Mouse (Mus musculus) adrenal gland, postnatal 14 days (tissue): ENCODE measurements around the gene Rab11a. TPM values are rescaled to one million over a fixed set of nuclear protein-coding genes. Genes with fewer than 3 reads are reported as not detected.

Experiments used
- DNase-seq: peaks from one replicate; pipeline ENCODE4 v3.0.0; 2021; ENCODE audit warnings: mixed read lengths
- long read RNA-seq, 2 experiments: library from polyadenylated mRNA; stranded (forward); transcript quantifications; one replicate each; pipeline ENCODE4 v2.0.0; 2021
- total RNA-seq: library from RNA; stranded (reverse); gene quantifications from 2 replicates; pipeline ENCODE4 v1.2.3, GENCODE M21; 2021

Rab11a gene
- total RNA-seq, result 226 and 237 TPM in 2 replicates
- long read RNA-seq, experiment 1, transcript Rab11a-208 (5 exons, 2,336 nt), result major isoform, 113 of 134 reads
- long read RNA-seq, experiment 1, partial matches to known transcripts, result 10 of 134 reads
- long read RNA-seq, experiment 1, other reads (novel, unspliced or antisense), result 8 of 134 reads
- long read RNA-seq, experiment 2, transcript Rab11a-208 (5 exons, 2,336 nt), result major isoform, 106 of 120 reads
- long read RNA-seq, experiment 2, partial matches to known transcripts, result 9 of 120 reads
- long read RNA-seq, experiment 2, other reads (novel, unspliced or antisense), result 1 of 120 reads

DNA sequence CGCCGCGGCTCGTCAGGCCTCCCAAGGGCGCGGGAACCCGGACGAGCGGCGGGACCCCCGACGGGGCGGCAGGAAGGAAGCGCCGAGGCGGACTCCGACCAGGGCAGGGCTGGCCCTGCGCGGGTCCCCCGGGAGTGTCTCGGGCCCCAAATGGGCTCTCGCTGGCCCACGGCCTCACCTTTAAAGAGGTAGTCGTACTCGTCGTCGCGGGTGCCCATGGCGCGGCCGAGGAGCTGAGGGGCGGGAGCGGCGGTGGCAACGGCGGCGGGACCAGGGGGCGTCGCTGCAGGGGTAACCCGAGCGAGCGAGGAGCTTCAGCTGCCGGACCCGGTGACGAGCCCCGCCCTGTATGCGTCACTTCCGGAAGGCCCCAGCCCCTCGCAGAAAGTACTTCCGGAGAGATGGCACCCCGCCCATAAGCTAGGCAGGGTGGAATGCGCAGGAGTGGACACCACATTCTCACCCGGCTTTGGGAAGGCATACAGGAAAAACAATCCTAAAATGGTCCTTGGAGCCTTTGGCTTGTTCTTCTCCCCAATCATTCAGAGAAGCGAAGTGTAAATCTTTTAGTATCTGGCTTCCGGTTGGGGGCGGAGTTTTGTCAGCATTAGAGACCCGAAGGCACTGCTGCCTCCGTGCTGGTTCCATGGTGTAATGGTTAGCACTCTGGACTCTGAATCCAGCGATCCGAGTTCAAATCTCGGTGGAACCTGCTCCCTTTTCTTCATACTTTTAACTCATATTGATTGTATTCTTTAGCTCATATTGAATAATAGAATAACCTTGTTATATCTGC, at the start of gene Rab11a:
Gene Rab11a, minus strand, starts transcription at position 353 of the 796 bp plus-strand sequence.
- DNase-seq, result peak; percentile 98

- DNase-seq, result no peak
Observed at GRCm38 (mm10) chr9:64786216-64786905, 48.8 kb upstream of the Rab11a start.

GRCm38 (mm10) chr9:64784841-64785240, 47.3 kb upstream of the Rab11a start:
- DNase-seq, result peak; percentile 88

GRCm38 (mm10) chr9:64783511-64783910, 46.0 kb upstream of the Rab11a start:
- DNase-seq, result no peak

DNA sequence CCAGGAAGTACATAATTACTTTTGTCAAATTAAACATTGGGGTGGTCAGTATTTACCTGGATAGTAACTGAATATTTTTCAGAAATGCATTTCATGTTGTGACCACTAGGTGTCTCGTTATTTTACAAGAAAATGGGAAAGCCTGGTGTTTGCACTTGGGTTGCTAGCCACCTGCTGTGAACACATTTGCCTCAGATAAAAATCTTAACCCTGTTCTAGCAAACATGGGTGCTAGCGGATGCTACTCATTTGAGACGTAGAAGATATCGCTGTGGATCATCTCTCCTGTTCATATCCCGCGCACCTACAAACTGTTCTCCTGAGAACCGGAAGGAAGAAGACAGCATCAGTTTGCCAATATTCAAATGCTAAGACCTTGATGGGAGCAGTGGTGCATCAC, 42.1 kb upstream of the Rab11a start:
- DNase-seq, result no peak

- DNase-seq, result no peak
Observed at GRCm38 (mm10) chr9:64778151-64778550, 40.6 kb upstream of the Rab11a start.

DNA sequence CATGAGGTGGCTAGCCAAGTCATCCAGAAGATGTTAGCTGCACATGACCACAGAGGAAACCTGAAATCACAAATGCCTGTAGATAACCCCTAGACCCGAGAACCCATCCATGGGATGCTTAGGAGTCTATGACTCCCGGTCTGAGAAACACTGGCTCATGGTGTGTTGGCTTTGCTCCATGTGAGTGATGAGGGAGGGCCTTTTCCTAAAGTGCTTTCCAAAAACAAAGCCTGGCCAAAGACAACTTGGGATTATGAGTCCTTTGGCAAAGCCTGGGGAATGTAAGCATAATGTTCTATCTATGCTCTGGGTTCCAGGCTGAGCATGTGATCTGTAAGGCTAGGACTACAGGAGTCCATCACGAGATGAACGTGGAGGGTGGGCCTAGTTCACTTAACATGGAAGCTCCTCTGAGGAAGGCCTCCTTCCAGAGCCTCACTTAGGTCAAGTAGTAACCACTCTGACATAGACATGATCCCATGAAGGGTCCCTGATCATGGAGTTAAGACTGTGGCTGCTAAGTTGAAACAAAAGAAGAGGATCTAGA, 40.0 kb upstream of the Rab11a start:
- DNase-seq, result no peak

DNA sequence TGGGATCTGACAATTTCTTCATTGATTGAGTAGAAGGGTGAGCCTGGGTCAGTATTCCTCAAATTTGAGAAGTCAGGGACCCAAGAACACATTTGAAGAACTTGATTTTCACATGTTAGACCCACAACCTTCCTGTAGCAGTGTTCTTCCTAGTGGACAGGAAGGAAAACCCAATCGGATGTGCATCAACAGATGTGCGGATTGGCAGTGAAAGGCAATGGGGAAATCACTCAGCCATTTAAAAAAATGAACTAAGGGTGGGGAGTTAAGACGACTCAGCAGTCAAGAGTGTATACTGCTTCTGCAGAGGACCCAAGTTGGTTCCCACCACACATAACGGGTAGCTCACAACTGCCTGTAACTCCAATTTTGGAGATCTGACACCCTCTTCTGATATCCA, 37.9 kb upstream of the Rab11a start:
- no peak for DNase-seq

DNA sequence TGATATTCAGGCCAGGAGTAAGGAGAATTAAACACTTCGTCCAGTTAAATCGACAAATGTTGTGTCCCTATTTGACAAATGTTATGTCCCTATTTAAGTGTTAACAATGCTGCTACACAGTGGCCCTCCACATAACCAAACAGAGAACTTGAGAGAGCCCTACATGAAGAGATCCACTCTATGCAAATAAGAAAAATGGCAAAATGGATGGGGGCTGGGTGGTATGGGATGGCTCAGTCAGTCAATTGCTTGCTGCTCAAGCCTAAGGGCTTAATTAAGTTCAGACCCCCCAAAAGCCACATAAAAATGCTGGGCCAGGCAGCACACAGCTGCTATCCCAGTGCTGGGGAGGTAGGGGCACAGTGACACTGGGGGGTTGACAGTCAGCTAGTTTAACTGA, 37.3 kb upstream of the Rab11a start:
- no peak for DNase-seq

DNA sequence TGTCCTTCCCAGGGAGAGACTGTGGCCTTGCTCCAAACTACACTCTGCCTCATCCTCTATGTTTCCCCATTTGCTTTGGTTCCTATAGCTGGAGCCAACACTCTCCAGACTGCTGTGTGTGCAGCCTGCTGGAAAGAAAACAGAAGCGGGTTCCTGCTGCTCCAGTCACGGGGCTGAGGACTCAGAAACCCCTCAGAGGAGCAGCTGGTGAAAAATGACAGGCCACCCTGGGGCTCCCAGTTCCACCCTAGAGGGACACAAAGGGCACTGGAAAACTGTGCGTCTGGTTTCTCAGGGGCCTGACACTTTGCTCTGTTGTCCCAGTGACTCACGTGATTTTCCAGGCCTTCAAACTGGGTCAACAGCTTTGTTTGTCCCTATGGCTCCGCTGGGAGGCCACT, 36.9 kb upstream of the Rab11a start:
- DNase-seq, result peak; percentile 40

GRCm38 (mm10) chr9:64773936-64774335, 36.4 kb upstream of the Rab11a start:
- DNase-seq, result no peak

GRCm38 (mm10) chr9:64773254-64773653, 35.7 kb upstream of the Rab11a start:
- no peak for DNase-seq

DNA sequence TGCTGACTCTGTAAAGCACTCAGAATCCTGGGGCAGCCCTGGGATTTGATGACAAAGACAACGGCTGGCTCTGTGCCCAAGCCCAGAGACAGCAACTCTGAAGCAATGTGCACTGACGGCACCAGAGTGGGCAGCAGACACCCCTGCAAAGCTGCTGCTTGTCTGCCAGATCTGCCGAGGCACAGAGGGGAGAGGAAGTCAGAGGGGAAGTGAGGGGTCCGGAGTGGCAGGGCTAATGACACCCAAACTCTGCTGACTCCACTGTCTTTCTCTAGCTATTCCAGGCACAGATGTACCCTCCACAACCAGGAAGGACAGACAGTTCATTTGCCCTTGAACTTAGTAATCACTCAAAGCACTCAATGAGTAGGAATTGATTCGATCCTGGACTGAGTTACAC, 33.7 kb upstream of the Rab11a start:
- peak; percentile 82 for DNase-seq

DNA sequence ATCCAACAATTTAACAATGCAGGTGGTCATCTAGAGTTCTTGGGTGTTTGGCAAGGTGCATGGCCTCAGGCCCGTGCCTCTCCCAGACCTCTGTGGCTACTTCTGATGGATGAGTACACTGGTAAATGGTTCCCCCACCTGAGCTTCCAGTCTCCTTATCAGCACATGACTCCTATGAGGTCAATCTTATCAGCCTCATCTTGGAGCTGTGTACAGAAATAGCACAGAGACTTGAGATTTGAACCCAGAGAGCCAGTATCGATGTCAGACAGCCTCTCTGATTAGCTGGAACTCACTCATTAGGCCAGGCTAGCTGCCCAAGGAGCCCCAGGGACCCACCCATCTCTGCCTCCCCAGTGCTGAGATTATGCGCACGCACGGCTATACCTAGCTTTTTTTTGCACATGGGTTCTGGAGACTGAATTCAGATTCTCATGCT, 32.9 kb upstream of the Rab11a start:
- DNase-seq, result no peak

DNA sequence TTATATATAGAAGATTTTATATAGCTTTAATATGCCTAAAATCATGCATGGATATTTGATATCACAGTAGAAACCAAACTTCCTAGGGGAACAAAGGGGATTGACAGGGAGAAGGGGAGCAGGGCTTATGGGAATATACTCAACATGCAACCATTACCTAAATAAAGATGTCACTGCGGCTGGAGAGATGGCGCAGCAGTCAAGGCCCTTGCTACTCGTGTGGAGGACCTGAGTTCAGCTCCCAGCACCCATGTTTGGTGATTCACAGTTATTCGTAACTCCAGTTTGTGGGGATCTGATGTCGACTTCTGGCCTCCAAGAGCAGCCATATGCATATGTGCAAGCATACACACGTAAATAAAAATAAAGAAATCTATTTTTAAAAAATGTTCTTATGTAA, 32.4 kb upstream of the Rab11a start:
- DNase-seq, result no peak

DNA sequence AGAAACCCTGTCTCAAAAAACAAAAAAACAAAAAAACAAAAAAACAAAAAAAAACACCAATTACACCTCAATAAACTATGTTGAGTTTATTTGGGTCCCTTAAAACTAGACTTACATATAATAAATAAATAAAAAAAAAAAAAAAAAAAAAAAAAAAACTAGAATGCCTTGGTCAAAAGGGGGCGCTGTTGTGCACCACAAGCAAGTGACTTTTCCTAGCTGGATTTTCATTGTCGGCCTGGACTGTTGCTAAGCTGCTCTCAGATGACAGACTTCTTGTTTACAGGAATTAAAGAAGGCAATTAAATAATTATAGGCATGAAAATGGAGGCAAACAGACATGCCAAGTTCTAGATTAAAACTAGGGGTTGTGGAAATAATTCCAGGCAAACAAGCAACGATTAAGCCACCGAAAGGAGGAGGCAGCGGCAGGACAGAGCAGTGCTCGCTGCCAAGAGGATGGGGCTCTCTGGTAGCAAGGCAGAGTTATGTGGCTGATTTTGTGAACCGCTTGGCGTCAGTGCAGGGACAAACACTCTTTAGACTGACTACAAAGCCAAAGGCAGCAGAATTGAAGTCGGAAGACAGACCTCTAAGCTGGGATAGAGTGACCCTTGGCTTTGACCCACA, 31.6 kb upstream of the Rab11a start:
- peak; percentile 61 for DNase-seq

- no peak for DNase-seq
Observed at GRCm38 (mm10) chr9:64767796-64768195, 30.2 kb upstream of the Rab11a start.

DNA sequence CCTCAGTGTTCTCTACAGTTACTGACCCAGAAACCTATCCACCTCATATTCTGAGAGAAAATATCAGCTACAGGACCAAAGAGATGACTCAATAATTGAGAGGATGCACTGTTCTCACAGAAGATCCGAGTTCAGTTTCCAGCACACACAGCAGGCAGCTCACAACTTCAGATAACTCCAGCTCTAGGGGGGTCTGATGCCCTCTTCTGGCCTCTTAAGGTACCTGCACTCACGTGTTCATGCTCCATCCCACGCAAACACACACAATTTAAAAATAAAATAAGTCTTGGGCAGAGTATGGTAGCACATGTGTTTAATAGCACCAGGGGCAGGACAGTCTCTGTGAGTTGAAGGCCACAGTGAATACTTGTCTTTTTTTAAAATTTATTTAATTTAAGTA, 28.6 kb upstream of the Rab11a start:
- no peak for DNase-seq

- no peak for DNase-seq
Observed at GRCm38 (mm10) chr9:64764824-64765223, 27.3 kb upstream of the Rab11a start.

- no peak for DNase-seq
Observed at GRCm38 (mm10) chr9:64758052-64758451, 20.5 kb upstream of the Rab11a start.

DNA sequence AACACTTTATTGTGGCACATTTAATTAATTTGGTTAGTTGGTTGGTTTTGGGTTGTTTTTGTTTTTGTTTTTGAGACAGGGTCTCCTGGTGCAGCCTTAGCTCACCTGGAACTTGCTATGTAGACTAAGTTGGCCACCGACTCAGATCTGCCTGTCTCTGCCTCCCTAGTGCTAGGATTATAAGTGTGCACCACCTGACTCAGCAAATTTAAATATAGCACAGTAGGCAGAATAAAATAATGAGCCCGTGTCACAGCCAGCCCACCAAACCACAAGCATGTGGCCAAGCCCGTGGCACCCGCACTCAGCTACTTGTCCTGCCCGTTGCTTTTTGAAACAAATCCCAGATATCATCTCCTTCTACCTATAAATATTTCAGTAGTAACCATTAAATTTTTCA, 15.0 kb upstream of the Rab11a start:
- no peak for DNase-seq

DNA sequence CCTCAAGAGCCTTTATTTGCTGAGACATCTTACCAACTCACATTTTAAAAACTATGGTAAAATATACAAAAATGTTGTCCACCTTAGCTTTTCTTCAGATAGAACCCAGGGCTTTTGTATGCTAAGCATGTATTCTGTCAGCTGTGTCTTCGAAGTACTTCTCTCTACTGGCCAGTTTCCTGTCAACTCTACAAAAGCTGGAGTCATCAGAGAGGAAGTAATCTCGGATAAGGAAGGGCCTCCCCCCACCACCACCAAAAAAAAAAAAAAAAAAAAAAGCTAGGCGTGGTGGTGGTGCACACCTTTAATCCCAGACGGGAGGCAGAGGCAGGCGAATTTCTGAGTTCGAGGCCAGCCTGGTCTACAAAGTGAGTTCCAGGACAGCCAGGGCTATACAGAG, 11.8 kb upstream of the Rab11a start:
- no peak for DNase-seq
